Mouse (Mus musculus) left cerebral cortex, postnatal 4 days (tissue): ENCODE measurements around the gene Prkn. TPM values are rescaled to one million over a fixed set of nuclear protein-coding genes. Genes with fewer than 3 reads are reported as not detected.
A peak's percentile ranks its signal among the peaks of the same experiment; 100 is the strongest.

Source experiments
- DNase-seq: peaks from one replicate; pipeline ENCODE4 v3.0.0-alpha.2; 2022
- intact Hi-C: fragments of 180-260 bp; cut with DNase I; formaldehyde crosslinking; loops from one replicate; pipeline ENCODE4 v1.15.1; 2025
- total RNA-seq, 2 experiments: library from RNA; stranded (reverse); gene quantifications; 2 replicates each; pipeline ENCODE4 v1.2.3; 2021

The Prkn gene
- total RNA-seq, 2 experiments from 2014 or later = 12.8 to 16.2 TPM

- intact Hi-C loops = no loop called here
- DNase-seq = peak; percentile 56
These were observed 420.5 kb downstream of the Prkn start for GRCm38 (mm10) chr17:11260663-11261062.

GRCm38 (mm10) chr17:11261679-11262078 is 421.5 kb downstream of the Prkn start:
- DNase-seq = no peak
- intact Hi-C loops = no loop called here

- no peak for DNase-seq
- intact Hi-C loops = no loop called here
These were observed 427.8 kb downstream of the Prkn start for GRCm38 (mm10) chr17:11267951-11268350.

- no peak for DNase-seq
- intact Hi-C loops = no loop called here
These were observed 430.0 kb downstream of the Prkn start for GRCm38 (mm10) chr17:11270179-11270578.

- intact Hi-C loops = no loop called here
- DNase-seq = peak; percentile 24
These were observed 431.7 kb downstream of the Prkn start for GRCm38 (mm10) chr17:11271876-11272275.

GRCm38 (mm10) chr17:11284246-11284645 is 444.1 kb downstream of the Prkn start:
- DNase-seq = no peak
- intact Hi-C loops = no loop called here

- intact Hi-C loops = no loop called here
- no peak for DNase-seq
These were observed 450.0 kb downstream of the Prkn start for GRCm38 (mm10) chr17:11290183-11290582.

- DNase-seq = peak; percentile 17
- intact Hi-C loops = no loop called here
These were observed 462.9 kb downstream of the Prkn start for GRCm38 (mm10) chr17:11303116-11303515.

- DNase-seq = no peak
These were observed 469.7 kb downstream of the Prkn start for GRCm38 (mm10) chr17:11309843-11310242.

GRCm38 (mm10) chr17:11314163-11314562 is 474.0 kb downstream of the Prkn start:
- intact Hi-C loops = no loop called here
- peak; percentile 31 for DNase-seq

More at GRCm38 (mm10) chr17:11309843-11310242, 469.7 kb downstream of the Prkn start:
- intact Hi-C loops = no loop called here

- intact Hi-C loops = no loop called here
- peak; percentile 45 for DNase-seq
These were observed 475.5 kb downstream of the Prkn start for GRCm38 (mm10) chr17:11315675-11316074.

- intact Hi-C loops = no loop called here
These were observed 478.8 kb downstream of the Prkn start for GRCm38 (mm10) chr17:11318946-11319345.

GRCm38 (mm10) chr17:11319666-11320360 is 479.6 kb downstream of the Prkn start:
- DNase-seq = peak; percentile 44
- intact Hi-C loops = no loop called here

More at GRCm38 (mm10) chr17:11318946-11319345, 478.8 kb downstream of the Prkn start:
- DNase-seq = no peak

- DNase-seq = no peak
- intact Hi-C loops = no loop called here
These were observed 491.9 kb downstream of the Prkn start for GRCm38 (mm10) chr17:11332081-11332480.

- no peak for DNase-seq
- intact Hi-C loops = no loop called here
These were observed 493.6 kb downstream of the Prkn start for GRCm38 (mm10) chr17:11333741-11334140.

- DNase-seq = no peak
- intact Hi-C loops = no loop called here
These were observed 496.0 kb downstream of the Prkn start for GRCm38 (mm10) chr17:11336156-11336555.

- intact Hi-C loops = no loop called here
- no peak for DNase-seq
These were observed 500.2 kb downstream of the Prkn start for GRCm38 (mm10) chr17:11340368-11340767.

- DNase-seq = no peak
- intact Hi-C loops = no loop called here
These were observed 506.1 kb downstream of the Prkn start for GRCm38 (mm10) chr17:11346310-11346709.

GRCm38 (mm10) chr17:11352778-11353552 is 512.8 kb downstream of the Prkn start:
- intact Hi-C loops = no loop called here
- no peak for DNase-seq

GRCm38 (mm10) chr17:11353553-11353945 is 513.4 kb downstream of the Prkn start:
- DNase-seq = no peak
- intact Hi-C loops = no loop called here

- DNase-seq = no peak
- intact Hi-C loops = no loop called here
These were observed 514.2 kb downstream of the Prkn start for GRCm38 (mm10) chr17:11354348-11354747.

GRCm38 (mm10) chr17:11375461-11375860 is 535.3 kb downstream of the Prkn start:
- no peak for DNase-seq
- intact Hi-C loops = no loop called here
